Mouse (Mus musculus) megakaryocyte, adult 5-6 weeks (primary cell): Measurements from ENCODE around the gene Ets2. TPM values are rescaled to one million over a fixed set of nuclear protein-coding genes. Genes with fewer than 3 reads are reported as not detected.
"Not testable (repeated sequence)": the region's sequence is repeated elsewhere in the genome, so short reads cannot be mapped to it uniquely, and the experiment has no call there.

ENCODE experiments used
- ATAC-seq: 2 replicates; pipeline ENCODE4 v1.8.0; 2016; ENCODE audit warnings: mild to moderate bottlenecking, inconsistent platforms; ENCODE audit not compliant: poor library complexity, severe bottlenecking
- total RNA-seq, 2 experiments: library from RNA; stranded (forward) in 1 of 2; stranded (reverse) in 1 of 2; fragments of 153-499, 151-499 nt in 1 of 2; fragments of 221-1000, 200-1000 nt in 1 of 2; gene quantifications; 2 replicates each; pipeline versions ENCODE4 v1.2.3 to v1.2.4; 2015 to 2017

The Ets2 gene
- total RNA-seq, 2 experiments from 2014 or later: 5.9 to 7.6 TPM

GRCm38 (mm10) chr16:95696599-95696998 is 5.3 kb upstream of the Ets2 start:
- no peak for ATAC-seq

DNA sequence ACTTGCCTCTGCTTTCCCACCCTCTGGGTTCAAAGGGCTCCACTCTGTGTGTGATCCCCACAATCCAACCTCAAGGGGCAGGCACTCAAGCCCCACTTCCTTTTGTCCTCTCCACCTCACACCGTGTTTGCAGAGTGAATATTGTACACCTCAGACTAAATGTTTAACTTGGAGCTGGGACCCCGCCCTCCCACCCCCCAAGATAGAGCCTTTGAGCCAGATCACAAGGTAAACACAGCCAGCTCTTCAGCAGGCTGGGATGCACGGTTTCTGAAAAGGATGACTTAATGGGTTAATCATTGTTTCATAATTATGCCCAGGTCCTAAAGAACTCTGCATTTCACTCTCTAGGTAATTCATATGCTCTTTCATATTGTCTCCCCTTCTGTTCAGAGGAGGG is 2.2 kb upstream of the Ets2 start:
- no peak for ATAC-seq

GRCm38 (mm10) chr16:95700224-95700623 is 1.7 kb upstream of the Ets2 start:
- ATAC-seq: no peak

- peak; percentile 32 for ATAC-seq
Measured at GRCm38 (mm10) chr16:95702562-95703545, 979 bp downstream of the Ets2 start.

DNA sequence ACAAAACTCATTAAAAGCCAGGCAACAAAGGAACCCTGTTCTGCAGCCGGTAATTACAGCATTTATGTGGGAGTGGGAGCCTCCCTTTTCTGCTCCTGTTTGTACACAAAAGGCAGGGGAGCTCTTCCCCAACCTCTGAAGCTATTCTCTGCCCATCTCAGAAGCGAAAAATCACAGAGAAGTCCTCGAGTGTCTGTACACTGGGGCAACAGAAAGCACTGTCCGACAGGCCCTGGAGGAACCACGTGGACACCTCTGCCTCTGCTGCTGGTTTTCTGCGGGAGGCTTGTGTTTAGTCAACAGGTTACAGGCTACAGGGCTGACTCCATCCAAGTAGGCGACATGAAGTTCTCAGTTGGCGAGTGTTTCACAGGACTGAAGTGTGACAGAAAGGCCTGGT is 2.1 kb downstream of the Ets2 start:
- ATAC-seq: no peak

GRCm38 (mm10) chr16:95704662-95705330 is 2.9 kb downstream of the Ets2 start:
- no peak for ATAC-seq

GRCm38 (mm10) chr16:95705771-95706170 is 3.9 kb downstream of the Ets2 start:
- ATAC-seq: no peak

DNA sequence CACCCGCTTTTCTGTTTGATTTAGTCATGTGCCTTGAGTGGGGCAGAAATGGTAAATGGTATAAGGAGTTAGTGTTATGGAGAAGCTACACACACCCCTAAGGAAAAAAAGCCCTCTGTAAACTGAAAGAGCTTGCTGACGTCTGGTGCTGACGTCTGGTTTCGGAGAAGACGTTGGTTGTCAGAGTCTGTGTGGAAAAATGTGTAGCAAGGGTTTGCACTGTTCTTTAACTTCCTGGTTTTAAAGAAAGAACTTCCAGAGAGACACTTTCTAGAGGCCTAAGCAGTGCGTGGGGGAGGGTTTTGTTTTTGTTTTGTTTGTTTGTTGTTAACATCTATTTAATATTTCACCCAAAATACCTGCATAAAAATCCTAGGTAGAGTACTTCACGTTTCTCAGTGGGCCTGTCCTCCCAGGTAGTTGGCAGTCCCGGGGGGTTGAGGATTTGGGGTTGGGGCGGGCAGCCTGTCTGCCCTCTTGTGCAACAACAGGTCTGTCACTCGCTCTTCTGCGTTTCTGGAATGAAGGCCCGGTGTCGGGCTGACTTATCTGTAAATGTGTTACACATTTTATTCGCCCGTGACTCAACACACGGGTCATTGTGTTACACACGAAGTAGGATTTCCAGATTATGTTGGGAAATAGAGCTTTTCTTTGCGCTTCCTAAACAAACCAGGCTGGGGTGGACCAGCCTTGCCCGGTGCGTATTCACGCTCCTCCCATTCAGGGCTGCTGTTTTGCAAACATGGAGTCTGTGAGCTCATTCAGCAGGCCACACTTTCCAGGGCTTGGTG is 6.5 kb downstream of the Ets2 start:
- peak; percentile 80 for ATAC-seq

- ATAC-seq: no peak
Measured at GRCm38 (mm10) chr16:95709175-95709574, 7.3 kb downstream of the Ets2 start.

GRCm38 (mm10) chr16:95710129-95710528 is 8.3 kb downstream of the Ets2 start:
- ATAC-seq: no peak

DNA sequence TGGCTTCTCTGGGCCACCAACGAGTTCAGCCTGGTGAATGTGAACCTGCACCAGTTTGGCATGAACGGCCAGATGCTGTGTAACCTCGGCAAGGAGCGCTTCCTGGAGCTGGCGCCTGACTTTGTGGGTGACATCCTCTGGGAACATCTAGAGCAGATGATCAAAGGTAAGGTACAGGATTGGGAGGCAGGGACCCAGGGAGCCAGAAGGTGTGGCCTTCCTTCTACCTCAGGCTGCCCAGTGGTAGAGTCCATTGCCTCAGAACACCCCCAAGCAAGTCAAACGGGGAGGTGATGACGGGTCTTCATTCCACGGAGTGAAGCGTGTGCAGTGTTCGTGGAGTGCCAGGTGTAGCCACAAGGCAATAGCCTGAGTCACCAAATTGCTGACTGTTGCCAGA is 10.2 kb downstream of the Ets2 start:
- no peak for ATAC-seq

DNA sequence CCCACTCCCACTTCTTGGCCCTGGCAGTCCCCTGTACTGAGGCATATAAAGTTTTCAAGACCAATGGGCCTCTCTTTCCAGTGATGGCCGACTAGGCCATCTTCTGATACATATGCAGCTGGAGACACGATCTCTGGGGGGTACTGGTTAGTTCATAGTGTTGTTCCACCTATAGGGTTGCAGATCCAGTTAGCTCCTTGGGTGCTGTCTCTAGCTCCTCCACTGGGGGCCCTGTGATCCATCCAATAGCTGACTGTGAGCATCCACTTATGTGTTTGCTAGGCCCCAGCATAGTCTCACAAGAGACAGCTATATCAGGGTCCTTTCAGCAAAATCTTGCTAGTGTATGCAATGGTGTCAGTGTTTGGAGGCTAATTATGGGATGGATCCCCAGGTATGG is 11.2 kb downstream of the Ets2 start:
- not testable (repeated sequence) for ATAC-seq

DNA sequence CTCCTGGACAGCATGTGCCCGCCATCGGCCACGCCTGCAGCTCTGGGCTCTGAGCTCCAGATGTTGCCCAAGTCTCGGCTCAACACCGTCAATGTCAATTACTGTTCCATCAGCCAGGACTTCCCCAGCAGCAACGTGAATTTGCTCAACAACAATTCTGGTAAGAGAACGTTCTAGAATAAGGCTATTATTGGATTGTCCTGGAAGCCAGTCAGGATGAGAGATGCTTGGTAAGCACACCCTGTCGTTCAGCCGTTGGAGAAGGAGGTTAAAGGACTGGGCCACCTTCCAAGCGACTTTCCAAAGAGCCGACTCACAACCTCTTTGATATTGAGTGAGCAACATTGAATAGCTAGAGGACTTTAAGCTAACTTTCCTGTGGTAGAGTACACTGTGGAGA is 13.2 kb downstream of the Ets2 start:
- ATAC-seq: no peak

GRCm38 (mm10) chr16:95716061-95716706 is 14.3 kb downstream of the Ets2 start:
- ATAC-seq: no peak

DNA sequence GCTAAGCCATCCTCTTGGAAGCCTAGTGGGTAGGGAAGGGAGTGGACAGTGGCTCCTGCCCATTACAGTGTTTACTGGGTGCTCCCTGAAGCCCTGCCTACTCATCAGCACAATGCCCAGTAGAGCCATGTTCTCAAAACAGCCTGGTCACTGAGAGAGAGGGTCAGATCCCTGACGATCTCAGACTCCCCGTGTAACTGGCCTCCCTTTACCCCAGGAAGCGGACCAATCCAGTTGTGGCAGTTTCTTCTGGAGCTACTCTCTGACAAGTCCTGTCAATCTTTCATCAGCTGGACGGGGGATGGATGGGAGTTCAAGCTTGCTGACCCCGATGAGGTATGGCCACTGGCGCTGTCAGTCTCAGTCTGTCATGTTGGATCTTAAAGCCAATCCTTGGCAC is 15.8 kb downstream of the Ets2 start:
- ATAC-seq: no peak

- ATAC-seq: no peak
Measured at GRCm38 (mm10) chr16:95718119-95718518, 16.2 kb downstream of the Ets2 start.

GRCm38 (mm10) chr16:95720532-95720931 is 18.7 kb downstream of the Ets2 start:
- ATAC-seq: no peak

GRCm38 (mm10) chr16:95724251-95724650 is 22.4 kb downstream of the Ets2 start:
- ATAC-seq: no peak

DNA sequence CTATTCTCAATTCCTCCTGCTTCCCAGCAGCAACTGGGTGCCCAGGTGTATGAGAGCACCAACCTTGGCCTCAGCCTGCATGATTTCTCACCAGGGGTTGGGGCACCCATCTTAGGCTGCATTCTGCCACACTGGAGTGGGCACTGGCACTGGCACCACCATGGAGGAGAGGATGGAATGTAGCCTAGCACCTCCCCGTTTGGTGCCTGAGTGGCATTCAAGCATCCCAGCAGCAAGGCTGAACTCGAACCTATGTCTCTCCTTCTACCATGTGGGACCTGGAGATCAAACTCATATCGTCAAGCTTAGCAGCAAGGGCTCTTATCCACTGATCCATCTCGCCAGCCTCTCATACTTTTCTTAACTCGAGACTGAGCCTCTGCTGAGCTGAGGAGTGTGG is 22.9 kb downstream of the Ets2 start:
- no peak for ATAC-seq

GRCm38 (mm10) chr16:95726802-95727201 is 24.9 kb downstream of the Ets2 start:
- no peak for ATAC-seq
